Mouse (Mus musculus) lung, postnatal 14 days (tissue): Measurements from ENCODE around the gene Hcar1.
A peak's percentile ranks its signal among the peaks of the same experiment; 100 is the strongest.

Source experiments
- DNase-seq: peaks from one replicate; pipeline ENCODE4 v3.0.0; 2021

Gene Hcar1

DNA sequence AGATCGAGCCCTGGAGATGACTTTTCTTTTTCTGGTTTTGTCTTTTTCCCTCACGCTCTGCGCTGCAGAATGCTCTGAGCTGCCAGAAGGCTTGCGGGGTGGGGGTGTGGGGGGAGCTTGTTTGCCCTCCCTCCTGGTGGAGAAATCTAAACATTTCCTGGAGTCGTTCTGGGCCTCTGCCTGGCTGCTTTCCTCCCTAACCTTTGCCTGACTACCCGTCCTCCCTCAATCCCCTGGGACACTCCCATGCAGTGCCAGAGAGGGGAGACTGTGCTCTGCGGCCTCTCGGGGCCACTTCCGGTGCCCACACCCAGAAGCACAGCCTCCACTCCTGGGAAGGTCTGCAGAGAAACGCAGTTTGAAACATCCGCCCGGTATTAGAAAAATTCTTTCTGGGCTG is at the start of gene Hcar1:
Gene Hcar1, minus strand, starts transcription at position 93 of the 400 bp plus-strand sequence.
- DNase-seq = peak; percentile 22

DNA sequence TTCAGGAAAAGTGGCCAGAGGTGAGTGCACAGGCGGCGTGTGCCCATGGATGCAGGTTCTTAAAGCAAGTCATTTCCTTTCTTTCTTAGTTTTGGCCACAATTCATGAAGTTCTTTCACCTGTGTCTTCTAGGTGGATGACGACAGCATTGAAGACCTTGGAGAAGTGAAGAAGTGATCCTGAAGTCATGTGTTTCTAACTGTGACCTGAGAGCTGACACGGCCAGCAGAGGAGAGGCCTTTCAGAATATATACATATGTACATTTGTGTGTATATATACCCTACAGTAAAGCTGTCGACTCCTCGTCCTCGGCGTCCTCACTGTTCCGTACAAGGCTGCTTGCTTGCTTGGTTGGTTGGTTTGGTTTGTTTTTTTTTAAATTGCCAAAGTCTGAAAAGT is 47.3 kb upstream of the Hcar1 start, which contains the start of gene Gm43518:
Gene Gm43518, plus strand, starts transcription at position 301 of the 400 bp plus-strand sequence.
- DNase-seq = no peak

DNA sequence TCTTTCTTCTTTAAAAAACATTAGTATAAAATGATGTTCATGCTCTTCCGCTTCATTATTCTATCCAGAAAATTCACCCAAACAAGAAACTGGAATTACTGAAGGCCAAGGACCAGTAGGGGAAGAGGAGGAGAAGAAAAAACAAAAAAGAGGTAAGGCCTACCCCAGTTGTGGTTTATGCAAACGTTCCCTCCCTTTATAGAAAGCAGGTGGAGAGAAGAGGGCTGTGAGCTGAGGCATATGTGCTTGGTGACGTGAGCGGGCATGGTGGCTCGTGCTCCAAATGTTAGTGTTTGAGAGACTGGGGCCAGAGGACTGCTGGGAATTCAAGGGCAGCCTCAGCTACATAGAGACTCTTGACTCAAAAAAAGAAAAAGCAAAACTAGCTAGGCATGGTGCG is 42.3 kb upstream of the Hcar1 start:
- no peak for DNase-seq

DNA sequence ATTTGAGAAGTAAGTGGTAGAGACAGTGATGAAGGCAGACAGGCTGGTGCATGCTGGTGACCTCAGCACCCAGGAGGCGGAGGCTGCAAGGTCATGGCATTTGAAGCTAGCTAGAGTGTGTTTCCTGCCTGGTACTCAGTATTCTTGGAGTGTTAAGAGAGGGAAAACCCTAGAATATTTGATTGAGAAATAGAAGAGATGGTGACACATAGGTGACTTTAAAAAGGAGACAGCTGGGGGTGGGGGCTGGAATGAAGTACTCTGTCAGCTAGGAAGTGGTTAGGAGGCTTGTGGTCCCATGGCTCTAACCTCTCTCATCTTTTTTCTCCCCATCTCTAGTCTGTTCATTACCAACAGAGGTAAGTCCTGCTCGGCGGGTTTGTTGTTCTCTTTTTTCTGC is 35.0 kb upstream of the Hcar1 start:
- DNase-seq = no peak

DNA sequence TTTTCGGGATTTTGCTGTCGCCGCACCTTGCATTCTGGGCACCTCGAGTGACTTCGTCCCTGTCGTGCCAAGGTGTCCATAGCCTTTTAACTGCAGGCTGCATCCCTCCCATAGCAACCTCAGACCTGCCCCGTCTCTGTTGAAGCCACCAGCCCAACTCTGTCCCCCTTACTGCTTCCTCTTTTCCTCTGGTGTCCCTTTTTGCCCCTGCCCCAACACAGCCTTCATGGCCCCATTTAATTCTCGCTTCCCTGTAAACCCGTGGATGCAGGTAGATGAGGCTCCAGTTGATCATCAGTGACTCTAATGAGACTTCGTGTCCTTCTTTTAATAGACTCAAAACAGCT is 27.8 kb upstream of the Hcar1 start:
- DNase-seq = no peak

DNA sequence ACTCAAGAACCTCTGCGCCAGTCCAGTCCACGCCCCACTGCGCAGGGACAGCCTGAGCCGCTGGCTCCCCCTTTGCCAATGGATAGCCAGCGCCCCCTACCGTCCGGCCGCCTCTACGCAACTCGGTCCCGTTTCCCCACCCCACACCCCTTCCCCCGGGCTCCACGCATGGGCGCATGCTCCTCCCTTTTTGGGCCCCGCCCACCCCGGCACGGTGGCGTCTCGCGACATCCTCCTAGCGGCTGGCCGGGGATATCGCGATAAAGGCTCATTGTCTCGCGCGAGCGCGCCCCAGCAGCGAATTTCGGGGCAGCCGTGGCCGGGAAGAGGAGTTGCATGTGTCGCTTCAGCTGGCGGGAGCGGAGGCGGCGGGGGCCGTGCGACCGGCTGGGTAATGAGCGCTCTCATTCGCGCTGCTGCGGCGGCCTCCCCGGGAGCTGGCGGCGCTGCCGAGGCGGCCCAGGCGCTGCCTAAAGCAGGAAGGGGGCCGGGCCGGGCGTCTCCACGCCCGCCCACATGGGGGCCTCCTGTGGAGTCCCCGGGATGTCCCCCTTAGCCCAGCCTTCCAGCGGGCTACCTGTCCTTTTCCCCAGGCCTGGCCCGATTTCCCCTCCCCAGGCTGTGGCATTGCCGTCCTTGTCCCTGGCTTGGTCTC is 27.3 kb upstream of the Hcar1 start, which contains the start of gene Denr:
Gene Denr, plus strand, starts transcription at position 200 of the 655 bp plus-strand sequence.
- peak; percentile 100 for DNase-seq

DNA sequence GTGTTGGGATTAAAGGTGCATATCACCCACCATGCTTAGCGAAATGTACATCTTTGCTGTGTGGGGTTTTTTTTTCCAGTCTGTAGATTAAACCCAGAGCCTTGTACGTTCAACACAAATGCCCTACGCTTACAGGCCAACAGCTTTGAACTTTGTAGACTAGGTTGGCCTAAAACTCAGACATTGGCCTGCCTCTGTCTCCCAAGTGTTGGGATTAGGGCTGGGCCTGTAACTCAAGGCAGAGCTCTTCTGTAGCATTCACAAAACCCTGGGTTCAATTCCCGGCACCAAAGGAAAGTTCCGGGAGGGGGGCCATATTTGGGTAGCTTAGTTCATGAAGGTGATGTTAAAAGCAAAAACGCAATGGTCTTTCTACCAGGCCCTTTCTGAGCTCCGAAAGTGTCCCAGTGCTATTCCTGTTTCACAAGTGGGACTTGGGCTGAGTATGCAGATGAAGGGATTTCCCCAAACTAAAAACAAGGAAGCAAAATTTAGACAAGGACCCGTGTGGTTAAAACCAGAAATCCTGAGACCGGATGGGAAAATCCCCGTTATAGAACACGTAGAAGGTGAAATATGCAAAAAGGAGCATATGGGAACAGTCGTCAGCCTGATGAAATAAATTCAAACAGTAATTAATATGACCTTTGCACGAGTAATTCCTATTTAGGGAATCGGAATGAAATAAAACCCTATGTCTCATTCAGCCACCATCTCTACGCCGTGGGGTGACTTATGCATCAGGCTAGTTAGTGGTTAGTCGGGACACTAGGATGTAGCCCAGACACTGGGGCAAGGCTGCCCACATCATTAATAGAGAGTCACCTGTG is 26.5 kb upstream of the Hcar1 start:
- DNase-seq = no peak

DNA sequence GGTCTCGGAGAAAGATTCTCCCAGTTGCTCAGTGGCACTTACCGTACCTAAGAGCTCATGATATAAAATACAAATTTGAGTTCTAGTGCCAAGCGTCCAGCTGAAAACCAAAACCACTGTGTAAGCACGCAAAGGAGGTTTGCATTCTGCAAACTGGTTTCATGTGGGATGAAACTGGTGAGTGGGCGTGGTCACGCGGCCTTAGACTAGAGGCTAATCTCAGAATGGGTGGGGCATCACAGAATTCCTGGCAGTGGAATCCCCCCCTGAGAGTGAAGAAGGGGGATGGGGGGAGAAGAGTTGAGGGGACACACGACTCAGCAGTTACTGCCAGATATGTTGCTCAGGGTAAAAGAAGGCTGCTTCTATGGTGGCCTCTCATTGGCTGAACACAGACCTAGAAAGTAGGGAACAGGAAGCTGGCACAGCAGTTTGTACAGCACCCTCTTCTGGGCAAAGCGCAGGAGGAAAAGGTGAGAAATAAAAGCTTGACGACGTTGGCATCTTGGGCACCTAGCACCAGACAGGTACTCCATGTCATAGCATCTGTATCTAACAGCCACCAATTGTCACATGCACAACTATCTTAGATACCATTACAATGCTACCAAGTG is 24.3 kb upstream of the Hcar1 start:
- DNase-seq = peak; percentile 10

DNA sequence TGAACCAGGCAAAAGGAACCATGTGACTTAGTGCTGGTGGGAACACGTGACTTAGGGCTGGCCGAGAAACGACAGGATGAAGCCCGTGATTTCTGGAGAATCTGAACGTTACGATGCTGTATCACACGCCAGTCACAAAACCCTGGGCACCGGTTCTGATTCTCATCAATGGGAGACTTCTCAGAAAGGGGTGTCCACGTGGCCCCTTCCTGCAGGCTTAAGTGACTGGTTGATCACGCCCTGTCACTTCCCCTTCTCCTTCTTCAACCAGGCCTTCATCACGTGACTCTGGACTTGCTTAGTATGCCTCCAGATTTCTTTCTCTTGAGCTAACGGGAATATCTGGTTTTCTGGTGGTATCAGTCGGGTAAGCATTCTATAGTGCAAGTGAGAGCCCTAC is 17.5 kb upstream of the Hcar1 start:
- no peak for DNase-seq

DNA sequence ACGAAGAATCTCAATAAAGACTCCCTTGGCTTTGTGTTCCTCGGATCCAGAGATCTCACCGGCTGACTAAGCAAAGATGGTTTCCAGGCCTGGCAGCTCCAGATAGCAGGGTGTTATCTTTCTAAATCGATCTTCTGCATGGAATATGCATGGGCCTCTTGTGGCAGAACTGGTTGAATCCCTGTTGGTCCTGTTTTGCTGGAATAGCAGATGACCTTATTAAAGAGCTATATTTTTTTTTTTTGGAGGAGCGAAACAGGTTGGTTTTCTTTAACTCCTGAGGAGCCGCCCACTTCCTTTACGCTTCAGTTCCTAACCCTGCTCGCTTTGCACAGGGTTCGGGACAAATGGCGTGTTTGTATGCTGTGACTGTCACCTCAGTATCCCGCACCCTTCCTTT is 16.6 kb upstream of the Hcar1 start:
- DNase-seq = no peak

DNA sequence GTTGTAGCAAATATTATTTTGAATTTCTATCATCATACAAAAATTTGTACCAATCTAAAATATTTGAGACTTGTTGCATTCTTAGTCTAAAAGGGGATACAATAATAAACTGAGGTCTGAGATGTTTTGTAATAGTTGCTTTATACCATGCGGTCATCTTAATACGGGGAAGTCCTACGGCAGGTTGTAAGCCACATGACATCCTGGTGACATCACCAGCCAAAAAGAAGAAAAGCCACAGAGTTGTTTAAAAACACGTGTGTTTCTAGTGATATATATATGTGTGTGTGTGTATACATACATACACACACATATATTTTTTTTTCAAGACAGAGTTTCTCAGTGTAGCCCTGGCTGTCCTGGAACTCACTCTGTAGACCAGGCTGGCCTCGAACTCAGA is 13.7 kb upstream of the Hcar1 start:
- no peak for DNase-seq

DNA sequence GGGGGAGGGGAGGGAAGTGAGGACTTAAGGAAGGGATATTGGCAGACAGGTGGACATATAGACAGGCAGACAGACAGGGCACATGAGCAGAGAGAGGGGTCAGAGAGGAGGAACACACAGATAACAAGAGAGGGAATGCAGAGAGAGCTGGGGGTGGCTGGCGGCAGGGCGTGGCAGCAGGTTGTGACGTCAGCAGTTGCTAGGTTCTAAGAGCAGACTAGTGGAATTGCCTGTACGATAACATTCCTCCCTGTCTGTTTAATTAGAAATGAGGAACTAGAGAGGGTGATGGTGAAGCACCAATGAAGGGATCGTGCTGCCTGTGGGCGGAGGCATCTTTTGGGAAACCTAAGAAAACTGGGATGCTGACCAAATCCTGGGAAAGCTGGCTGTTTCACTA is 11.8 kb upstream of the Hcar1 start:
- DNase-seq = peak; percentile 49

DNA sequence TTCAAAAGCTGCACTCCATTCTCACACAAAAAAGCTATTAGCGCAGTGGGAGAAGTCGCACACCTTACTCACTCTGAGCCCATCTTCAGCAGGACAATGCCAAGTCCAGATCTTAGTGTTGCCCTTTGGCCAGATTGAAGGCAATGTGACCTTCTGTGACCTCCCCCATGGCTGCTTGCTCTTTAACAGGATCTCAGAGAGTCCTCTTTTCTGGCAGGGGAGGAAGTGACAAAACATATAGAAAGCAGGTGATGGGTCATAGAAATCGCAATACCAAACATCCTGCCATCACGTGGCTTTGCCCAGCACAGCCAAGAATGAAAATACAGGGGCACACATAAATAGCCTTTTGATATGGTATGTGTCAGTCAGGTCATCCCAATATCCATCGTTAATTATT is 11.2 kb upstream of the Hcar1 start:
- no peak for DNase-seq

DNA sequence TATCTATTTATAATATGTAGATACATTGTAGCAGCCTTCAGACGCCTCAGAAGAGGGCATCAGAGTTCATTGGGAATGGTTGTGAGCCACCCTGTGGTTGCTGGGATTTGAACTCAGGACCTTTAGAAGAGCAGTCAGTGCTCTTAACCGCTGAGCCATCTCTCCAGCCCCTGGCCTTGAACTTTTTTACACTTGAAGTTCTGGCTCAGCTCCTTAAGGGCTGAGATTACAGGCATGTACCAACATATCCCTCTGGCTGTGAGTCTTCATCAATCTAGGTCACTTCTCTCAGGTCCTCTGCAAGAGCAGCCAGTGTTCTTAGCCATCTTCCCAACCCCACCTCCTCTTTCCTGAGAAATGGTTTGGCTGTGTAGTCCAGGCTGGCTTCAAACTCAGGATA is 10.5 kb upstream of the Hcar1 start:
- DNase-seq = no peak

DNA sequence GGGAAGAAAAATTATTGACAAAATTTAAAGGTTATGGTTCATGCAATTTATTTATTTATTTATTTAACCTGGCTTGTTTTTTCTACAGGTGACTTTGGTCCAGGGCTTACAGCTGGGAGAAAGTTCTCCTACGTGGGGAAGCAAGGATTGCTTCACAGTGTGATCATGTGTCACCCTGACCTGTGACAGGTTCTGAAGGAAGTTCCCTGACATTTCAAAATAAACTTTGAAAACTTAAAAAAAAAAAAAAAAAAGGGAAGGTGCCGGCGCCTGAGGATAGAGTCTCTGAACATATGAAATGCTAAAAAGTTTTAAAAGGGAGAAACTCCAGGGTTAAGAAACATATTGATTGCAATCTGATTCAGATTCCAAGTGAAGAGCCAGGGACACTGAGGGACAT is 6.5 kb upstream of the Hcar1 start:
- no peak for DNase-seq

DNA sequence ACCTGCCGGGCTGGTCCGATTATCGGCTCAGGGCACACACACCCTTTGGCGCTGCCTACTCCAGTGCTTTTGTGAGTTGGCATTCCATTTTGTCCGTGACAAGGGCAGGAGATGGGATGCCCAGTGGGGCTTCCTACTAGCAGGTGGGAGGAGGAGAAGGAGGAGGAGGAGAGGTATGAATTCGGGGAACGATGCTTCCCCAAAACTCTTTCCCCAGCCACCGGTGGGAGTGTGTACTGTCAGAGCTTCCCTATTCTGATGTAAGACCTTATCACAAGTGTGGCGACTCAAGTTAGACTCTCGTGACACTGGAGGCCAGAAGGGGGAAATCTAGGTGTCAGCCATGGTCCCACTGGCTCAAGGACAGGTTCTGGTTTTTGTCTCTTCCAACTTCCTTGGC is 4.5 kb upstream of the Hcar1 start:
- no peak for DNase-seq

DNA sequence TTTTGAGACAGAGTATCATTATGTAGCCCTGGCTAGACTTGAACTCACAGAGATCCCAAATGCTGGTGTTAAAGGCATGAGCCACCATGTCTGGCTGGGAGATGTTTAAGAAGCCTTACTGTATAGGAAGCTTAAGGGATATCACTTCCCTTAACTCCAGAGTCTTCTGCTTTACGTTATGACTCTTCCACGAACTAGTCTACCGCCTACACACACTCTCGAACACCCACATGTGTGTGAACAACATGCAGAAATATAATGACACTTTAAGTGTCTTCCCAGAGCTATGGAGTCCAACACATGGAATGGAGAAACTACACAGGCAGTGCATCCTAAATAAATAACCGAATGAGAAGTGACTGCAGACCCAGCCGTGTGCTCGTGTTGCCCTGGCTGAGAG is 4.1 kb upstream of the Hcar1 start:
- no peak for DNase-seq

DNA sequence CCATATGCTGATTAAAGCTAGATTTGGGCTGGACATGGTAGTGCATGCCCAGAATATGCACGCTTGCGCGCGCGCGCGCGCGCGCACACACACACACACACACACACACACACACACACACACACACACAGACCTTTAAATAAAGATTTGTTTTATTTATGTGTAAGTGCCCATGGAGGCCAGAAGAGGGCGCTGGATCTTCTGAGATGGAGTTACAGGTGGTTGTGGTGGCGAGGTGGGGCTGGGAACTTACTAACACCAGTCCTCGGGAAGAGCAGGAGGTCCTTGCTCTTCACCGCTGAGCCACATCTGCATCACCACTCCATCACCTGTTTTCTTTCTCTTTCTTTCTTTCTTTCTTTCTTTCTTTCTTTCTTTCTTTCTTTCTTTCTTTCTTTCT is 958 bp upstream of the Hcar1 start:
- DNase-seq = no peak

DNA sequence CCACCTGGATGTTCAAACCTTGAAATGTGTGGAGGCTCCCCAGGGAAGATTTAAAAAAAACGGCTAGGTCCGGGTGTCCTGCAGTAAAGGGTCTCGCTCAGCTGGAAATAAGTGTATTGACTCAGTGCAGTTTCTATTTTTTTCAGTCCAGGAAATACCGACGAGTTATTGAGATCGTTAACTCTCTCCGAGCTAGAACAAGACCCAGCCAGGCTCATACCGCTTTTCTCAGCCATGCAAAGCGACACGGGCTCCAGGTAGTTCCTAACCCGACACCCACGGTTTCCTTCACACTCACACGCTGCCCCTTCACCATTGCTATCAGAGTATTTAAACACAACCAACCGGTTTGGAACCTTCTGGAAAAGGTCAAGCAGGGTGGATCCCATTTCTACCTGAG is 1.8 kb downstream of the Hcar1 start:
- DNase-seq = no peak

DNA sequence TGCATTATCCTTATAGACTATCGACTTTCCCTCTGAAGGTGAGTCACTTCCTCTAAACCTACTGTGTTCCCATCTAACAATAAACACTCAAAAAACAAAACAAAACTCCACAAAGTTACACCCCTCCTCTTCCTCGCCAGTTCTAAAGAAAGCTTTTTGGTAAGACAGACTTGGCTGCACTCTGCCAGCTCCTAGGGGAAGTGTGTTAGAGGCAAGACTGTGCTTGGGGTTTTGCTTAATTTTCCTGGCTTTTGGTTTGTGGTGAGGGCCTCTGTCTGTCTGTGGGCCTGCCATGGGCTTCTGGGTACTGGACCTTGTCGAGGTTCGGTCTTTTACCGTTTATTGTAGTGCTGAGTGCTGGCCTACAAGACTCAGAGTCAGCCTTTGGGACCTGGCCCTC is 5.6 kb downstream of the Hcar1 start:
- DNase-seq = no peak

DNA sequence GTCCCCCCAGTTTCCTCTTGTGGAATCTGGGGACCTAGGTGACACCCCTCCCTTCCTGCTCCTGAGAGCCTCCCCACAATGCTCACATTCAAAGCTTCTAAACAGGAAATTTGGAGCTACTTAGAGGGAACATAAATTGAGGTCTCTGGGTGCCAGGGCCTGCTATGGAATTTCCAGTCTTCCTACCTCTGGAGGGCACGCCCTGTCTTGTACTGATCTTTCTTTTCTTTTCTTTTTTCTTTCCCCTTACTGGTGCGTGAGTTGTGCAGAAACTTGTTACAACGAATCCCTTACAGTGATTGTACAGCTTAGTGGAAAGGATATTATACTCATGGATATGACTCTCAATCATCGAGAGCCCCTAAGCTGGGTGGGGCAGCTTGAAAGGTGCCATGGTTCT is 10.2 kb downstream of the Hcar1 start:
- DNase-seq = no peak

DNA sequence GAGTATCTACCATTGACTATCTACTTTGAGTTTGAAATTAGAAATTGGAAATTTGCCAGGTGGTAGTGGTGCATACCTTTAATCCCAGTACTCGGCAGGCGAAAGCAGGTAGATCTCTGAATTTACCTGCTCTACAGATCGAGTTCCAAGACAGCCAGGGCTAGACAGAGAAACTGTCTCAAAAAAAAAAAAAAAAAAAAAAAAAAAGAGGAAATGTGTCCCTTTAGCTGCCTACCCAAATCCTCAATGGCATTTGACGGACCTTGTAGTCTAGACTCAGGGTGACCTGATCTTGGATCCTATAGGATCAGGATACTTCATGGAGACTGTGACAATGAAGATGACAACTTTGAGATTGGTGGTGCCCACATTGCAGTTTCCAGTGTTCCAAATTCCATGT is 13.4 kb downstream of the Hcar1 start:
- DNase-seq = no peak

DNA sequence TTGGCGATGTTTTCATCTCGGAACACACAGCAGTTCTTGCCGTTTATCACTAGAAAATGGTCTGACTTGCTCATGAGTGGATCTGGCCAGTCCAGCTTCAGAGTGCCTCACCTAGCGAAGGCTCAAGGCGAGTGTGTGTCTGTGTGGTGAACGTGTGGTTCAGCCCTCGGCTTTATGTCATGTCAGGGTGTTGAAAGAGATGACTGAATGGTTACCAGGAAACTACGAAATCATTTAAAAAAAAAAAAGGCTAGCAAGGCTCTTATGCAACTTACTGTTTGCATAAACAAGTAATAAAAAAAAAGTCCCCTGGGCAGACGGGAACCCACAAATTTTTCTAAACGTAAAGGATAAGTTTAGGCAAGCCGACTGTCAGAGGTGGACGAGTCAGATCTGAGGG is 14.5 kb downstream of the Hcar1 start, which contains the start of gene Hcar2:
Gene Hcar2, minus strand, starts transcription at position 135 of the 400 bp plus-strand sequence.
- no peak for DNase-seq

DNA sequence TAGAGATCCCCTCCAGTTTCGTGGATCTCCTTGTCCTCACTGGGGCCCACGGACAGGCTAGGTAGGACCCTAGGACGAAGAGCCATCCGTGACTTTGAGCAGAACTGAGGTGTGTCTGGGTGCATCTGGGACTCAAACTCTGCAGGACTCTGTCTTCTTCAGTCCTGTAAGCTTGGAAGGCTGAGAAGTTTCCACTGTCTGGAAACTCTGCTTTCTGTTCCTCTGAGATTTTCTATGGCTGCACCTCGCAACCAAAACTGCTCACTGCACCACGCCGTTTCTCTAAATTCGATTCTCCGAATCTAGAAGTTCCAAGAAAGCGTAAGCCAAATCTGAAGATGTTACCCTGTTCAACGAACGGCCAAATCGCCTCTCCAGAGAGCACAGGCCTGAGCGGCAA is 15.9 kb downstream of the Hcar1 start:
- no peak for DNase-seq
